Mouse (Mus musculus): ENCODE measurements at regions not wholly inside any gene's neighbourhood (a gene's known extent, or its start where the extent isn't known, plus 50 kb on each side); places are given as distances from the start of the nearest gene placed in this dataset.

DNA sequence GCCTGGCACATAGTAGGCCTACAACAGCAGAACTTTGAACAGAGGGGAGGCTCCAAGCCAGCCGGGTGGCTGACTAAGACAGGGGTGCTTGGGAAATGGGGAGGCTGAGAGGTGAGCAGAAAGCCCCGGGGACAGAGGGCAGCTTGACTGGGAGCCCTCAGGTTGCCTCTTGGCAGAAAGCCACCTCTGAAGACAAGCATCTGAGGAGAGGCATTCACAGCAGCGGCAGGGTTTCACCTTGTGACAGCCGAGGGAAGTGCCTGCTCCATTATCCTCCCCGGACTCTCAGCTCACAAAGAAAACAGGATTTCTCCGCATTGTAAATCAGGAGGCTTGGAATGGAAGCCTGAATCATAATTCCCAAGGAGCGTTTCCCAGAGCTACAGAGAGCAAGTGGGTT, 146.8 kb upstream of the Zmiz1 start:
- TF ChIP-seq CTCF (IDR thresholded peaks at IDR 0.05 in 2 of 3, conservative IDR thresholded peaks at IDR 0.05 in 1 of 3; ENCODE audit: control insufficient read depth in 1 of 3, insufficient read depth in 1 of 3, low read depth in 2 of 3, low read length in 3 of 3, poor library complexity in 1 of 3, severe bottlenecking in 1 of 3) (no peak), POLR2A (IDR thresholded peaks at IDR 0.05; ENCODE audit: control insufficient read depth in 1 of 2, insufficient read depth in 1 of 2, low read depth in 1 of 2, low read length in 2 of 2, poor library complexity in 1 of 2) (no peak), CHD2 (IDR thresholded peaks at IDR 0.05; ENCODE audit: low read length) (no peak), MAFK (IDR thresholded peaks at IDR 0.05; ENCODE audit: borderline replicate concordance, low read depth, low read length) (no peak)
